Mouse (Mus musculus) kidney, embryonic 16.5 days (tissue): ENCODE data around the gene Lpcat3. TPM values are rescaled to one million over a fixed set of nuclear protein-coding genes. Genes with fewer than 3 reads are reported as not detected.
A peak's percentile ranks its signal among the peaks of the same experiment; 100 is the strongest.
"Not testable (repeated sequence)": the region's sequence is repeated elsewhere in the genome, so short reads cannot be mapped to it uniquely, and the experiment has no call there.

ENCODE experiments used
- ATAC-seq: fragments of 200-750 bp; cut with Nextera tagmentation; 2 replicates; pipeline ENCODE4 v1.8.0; 2017; ENCODE audit warnings: moderate TSS enrichment; ENCODE audit not compliant: low FRiP score, low TSS enrichment
- H3K27ac ChIP-seq: fragments of 300-500 bp; sonication (generic); 2 replicates; pipeline ENCODE4 v1.5.1; 2014; ENCODE audit warnings: low read length
- H3K27me3 ChIP-seq: fragments of 300-500 bp; sonication (generic); 2 replicates; pipeline ENCODE4 v1.6.1; 2014; ENCODE audit warnings: low read length, control low read depth, mixed read lengths; ENCODE audit not compliant: insufficient read depth
- H3K36me3 ChIP-seq: fragments of 300-500 bp; sonication (generic); 2 replicates; pipeline ENCODE4 v1.6.1; 2014; ENCODE audit warnings: low read length, control low read depth, mixed read lengths; ENCODE audit not compliant: insufficient read depth
- H3K4me1 ChIP-seq: fragments of 300-500 bp; sonication (generic); 2 replicates; pipeline ENCODE4 v1.6.1; 2014; ENCODE audit warnings: low read length, control low read depth, mixed read lengths; ENCODE audit not compliant: insufficient read depth
- H3K4me2 ChIP-seq: fragments of 300-500 bp; sonication (generic); replicated peaks from 2 replicates; pipeline ENCODE4 v1.6.1; 2014; ENCODE audit warnings: low read depth, low read length
- H3K4me3 ChIP-seq: fragments of 300-500 bp; sonication (generic); 2 replicates; pipeline ENCODE4 v1.5.1; 2014; ENCODE audit warnings: mild to moderate bottlenecking, low read length
- H3K9ac ChIP-seq: fragments of 300-500 bp; sonication (generic); replicated peaks from 2 replicates; pipeline ENCODE4 v1.6.1; 2014; ENCODE audit warnings: low read length
- H3K9me3 ChIP-seq: fragments of 300-500 bp; sonication (generic); 2 replicates; pipeline ENCODE4 v1.6.1; 2016; ENCODE audit warnings: low read length, control low read depth
- WGBS: fragments of 180-500 bp; shearing (Covaris S2); extraction: QIAGEN DNeasy Blood & Tissue Kit; methylation state at CpG from one replicate; pipeline ENCODE4 v1.1.7; 2014; 5-methylcytosine and 5-hydroxymethylcytosine counted together
- polyA plus RNA-seq: library from polyadenylated mRNA; unstranded; fragments of >200 nt; fragmentation: Nextera tagmentation; extraction: Ambion mirVana; gene quantifications from 2 replicates; pipeline ENCODE4 v1.2.1, GENCODE M21; 2015

Gene Lpcat3
- polyA plus RNA-seq, 1 experiment from 2014 or later, result 97.2 TPM

DNA sequence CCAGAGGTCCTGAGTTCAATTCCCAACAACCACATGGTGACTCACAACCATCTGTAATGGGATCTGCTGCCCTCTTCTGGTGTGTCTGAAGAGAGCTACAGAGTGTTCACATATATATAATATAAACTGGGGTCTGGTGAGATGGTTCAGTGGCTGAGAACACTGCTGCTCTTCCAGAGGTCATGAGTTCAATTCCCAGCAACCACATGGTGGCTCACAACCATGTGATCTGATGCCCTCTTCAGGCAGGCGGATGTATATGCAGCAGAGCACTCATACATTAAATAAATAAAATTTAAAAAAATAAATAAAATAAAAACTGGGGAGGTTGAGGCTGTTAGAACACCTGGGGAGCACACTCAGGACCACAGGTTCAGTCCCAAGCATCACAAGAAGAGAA, 23.8 kb downstream of the Lpcat3 start:
- not testable (repeated sequence) for H3K4me1 ChIP-seq

DNA sequence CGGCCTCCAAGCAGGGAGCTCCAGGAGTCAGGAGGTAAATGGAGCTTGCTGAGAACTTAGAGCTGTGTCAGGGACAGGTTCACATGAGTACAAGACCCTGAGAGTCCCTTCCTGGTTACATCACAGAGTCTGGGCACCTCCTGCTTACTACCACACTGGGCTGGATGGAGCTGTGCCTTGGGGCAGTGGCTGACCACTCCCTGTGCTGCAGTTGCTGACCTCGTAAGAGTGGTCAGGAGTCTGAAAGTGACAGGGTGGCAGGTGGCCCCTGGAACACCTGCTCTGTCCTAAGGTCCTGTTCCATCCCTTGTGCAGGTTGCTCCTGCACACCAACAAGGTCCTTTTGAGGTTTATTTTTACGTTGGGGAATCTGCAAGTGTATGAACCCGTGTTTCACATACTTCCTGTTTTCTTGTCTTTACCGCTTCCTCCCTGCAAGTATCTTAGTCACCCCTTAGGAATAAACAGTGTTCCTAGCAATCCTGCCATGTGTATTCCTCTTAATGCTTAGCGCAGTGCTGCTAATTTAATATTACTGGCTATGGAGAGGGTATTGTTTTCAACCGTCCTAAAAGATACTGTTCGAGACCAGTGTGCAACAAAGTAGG, 25.4 kb downstream of the Lpcat3 start:
- H3K9ac ChIP-seq, result no peak overlapping the region
- no peaks in the 10 kb centered on the region for H3K27me3 ChIP-seq
- no peak overlapping the region for H3K27ac ChIP-seq
- WGBS, result 81% methylated on average over 8 of the region's 8 CpGs
- ATAC-seq, result no peak
- H3K36me3 ChIP-seq, result no peaks in the 10 kb centered on the region
- H3K9me3 ChIP-seq, result no peaks in the 10 kb centered on the region
- H3K4me2 ChIP-seq, result no peak overlapping the region
- H3K4me3 ChIP-seq, result no peak overlapping the region
- H3K4me1 ChIP-seq, result peaks cover 9% of the 10 kb centered on the region

More for the DNA sequence above, 23.8 kb downstream of the Lpcat3 start:
- H3K9me3 ChIP-seq, H3K9ac ChIP-seq, ATAC-seq, H3K36me3 ChIP-seq, H3K27ac ChIP-seq, H3K4me3 ChIP-seq, H3K27me3 ChIP-seq, H3K4me2 ChIP-seq: not testable (repeated sequence)
- WGBS, result 78% methylated on average over 1 of the region's 1 CpGs

DNA sequence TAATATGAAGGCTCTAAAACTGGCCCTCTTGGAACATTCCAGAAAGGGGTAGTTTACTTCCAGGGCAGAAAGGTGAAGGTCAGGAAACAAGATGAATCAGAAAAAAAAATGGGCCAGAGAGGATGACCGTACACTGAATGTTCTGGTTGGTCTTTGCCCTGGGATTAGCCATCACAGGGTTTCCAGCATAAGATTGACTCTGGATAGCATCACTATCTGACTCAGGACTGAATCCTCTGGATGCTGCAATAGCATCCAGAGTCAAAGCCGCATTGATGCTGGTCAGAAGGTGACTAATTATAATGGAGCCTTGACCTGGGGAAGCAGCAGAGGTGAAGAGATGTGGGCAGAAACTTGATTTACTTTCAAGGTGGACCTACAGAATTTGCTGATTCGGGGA, 26.2 kb downstream of the Lpcat3 start:
- Histone ChIP-seq H3K9me3 (no peaks in the 10 kb centered on the region), H3K36me3 (no peaks in the 10 kb centered on the region), H3K9ac (no peak overlapping the region), H3K27me3 (no peaks in the 10 kb centered on the region), H3K4me3 (no peak overlapping the region), H3K4me2 (no peak overlapping the region), H3K27ac (no peak overlapping the region), H3K4me1 (peaks cover 16% of the 10 kb centered on the region)
- WGBS, result 81% methylated on average over 3 of the region's 3 CpGs
- no peak for ATAC-seq

DNA sequence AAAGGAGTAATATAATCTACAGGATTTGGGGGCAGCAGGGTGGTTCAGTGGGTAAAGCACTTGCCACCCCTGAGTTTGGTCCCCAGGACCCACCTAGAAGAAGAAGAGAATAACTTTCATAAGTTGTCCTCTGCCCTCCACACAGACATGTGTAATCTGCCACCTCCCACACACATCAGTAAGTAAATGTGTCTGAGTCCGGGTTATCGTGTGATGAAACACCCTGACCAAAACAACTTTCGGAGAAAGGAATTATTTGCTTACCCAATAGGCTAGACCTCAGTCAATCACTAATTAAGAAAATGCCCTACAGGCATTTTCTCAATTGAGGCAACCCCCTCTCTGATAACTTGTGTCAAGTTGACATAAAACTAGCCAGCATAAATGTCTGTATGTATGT, 27.7 kb downstream of the Lpcat3 start:
- H3K27me3 ChIP-seq, result no peaks in the 10 kb centered on the region
- H3K4me3 ChIP-seq, result no peak overlapping the region
- H3K27ac ChIP-seq, result no peak overlapping the region
- ATAC-seq, result no peak
- H3K4me2 ChIP-seq, result no peak overlapping the region
- H3K9ac ChIP-seq, result no peak overlapping the region
- no peaks in the 10 kb centered on the region for H3K9me3 ChIP-seq
- no peaks in the 10 kb centered on the region for H3K36me3 ChIP-seq
- 78% methylated on average over 3 of the region's 3 CpGs for WGBS
- peaks cover 25% of the 10 kb centered on the region for H3K4me1 ChIP-seq

DNA sequence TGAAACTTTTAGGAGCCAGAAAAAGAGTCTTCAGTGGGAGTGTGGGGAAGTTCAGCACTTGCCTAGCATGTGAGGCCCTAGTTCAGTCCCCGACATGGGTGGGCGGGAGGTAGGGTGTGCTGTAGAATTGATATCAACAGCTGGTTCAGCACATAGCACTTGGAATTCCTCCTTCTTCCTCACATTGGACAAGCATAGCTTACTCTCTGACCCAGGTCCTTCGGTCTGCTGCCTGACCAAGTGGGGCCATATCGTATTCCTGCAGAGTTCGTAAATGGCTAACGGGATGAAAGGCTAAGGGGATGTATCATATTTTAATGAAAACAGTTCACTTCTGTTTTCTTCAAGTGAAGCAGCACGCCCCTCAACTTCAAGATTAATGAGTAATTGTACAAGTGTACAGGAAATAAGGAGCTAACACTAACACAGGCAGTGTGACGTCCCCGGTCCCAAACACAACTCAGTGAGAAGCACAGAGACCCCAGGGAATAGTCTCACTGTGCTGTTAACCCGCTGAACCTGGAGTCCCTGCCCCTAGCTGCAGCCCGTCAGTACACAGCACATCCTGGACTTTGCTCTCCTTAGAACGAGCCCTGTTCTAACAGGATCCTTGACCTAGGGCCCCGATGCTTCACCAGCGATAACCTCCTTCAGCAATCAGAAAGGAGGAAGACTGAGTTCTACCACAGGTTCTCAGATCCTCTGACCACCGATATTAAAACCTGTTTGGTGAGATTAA, 30.6 kb downstream of the Lpcat3 start:
- Histone ChIP-seq H3K9me3 (no peaks in the 10 kb centered on the region), H3K27me3 (no peaks in the 10 kb centered on the region), H3K9ac (peak overlapping the region; percentile 18), H3K4me1 (peaks cover 25% of the 10 kb centered on the region), H3K4me3 (no peak overlapping the region), H3K36me3 (no peaks in the 10 kb centered on the region), H3K27ac (peak overlapping the region; percentile 78), H3K4me2 (0 out of 2 replicates have a peak overlapping the region, but pooled peaks have one; percentile 14)
- peak; percentile 91 for ATAC-seq
- WGBS, result 18% methylated on average over 15 of the region's 15 CpGs

DNA sequence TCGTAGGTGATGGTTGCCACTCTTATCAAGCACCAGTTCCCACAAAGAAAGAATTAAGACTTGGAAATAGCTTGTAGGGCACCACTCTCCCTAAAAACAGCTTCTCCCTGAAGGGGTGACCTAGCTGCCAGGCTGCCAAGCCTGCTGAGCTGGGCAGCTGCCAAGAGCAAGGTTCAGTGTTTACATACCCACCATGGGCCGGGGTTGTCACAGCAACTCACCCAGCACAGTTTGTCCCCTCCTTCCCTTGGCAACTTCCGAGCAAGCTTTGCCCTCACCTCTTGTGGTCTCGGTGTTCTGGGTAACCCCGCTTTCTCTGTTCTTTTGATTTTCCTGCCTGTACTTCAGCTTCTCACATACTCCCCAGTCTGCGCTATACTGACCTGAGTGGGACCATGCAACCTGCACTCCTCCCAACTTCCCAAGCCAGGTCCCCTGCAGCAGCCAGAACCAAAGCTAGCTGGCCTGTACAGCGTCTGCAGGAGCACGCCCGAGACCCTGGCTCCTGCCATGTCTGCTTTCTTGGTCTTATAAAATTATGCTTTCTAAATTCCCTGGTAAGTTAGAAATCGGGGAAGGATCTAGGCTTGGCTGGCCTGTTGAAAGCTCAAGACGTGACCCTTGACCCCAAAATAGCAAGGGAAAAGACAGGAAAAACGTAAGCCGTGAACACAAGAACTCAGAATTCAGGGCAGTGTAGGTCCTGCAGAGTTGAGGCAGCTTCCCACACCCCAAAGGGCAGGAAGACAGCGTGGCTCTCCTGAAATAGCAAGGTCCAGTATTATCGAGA, 31.5 kb downstream of the Lpcat3 start:
- peak overlapping the region; percentile 42 for H3K9ac ChIP-seq
- WGBS, result 57% methylated on average over 15 of the region's 15 CpGs
- no peak overlapping the region; the same call in 1 of the 2 replicates for H3K4me2 ChIP-seq
- no peaks in the 10 kb centered on the region for H3K9me3 ChIP-seq
- no peak overlapping the region for H3K4me3 ChIP-seq
- H3K36me3 ChIP-seq, result no peaks in the 10 kb centered on the region
- H3K4me1 ChIP-seq, result peaks cover 25% of the 10 kb centered on the region
- ATAC-seq, result peak; percentile 58
- peak overlapping the region; percentile 78 for H3K27ac ChIP-seq
- H3K27me3 ChIP-seq, result no peaks in the 10 kb centered on the region

DNA sequence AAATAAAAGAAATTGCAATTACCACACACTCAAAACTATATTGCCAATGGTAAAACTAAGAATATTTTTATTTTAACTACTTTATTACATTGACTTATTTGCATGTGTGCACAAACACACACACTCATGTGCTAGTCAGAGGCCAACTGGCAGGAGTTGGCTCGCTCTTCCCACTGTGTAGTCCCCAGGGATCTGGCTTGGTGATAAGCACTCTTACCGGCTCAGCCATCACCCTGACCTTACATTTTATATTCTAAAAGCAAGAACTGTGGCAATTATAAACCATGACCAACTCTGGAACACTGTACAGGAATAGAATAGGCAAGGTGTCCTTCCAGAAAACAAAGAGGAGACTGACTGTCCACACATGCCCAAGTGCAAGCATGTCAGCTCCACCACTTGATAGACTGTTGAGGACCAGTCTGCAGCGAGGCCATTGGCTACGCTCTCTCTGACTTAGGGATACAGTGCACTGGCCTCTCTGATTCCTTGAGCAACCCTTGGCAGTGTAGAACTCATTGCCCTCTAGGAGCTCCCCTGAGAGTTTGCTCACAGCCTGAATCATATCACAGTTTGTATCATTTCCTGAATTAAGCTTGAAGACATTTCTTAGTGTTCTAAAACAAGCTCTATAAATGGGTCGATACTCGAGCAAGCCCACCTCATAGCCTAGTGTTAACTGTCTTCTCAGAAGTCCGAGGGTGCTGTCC, 33.8 kb downstream of the Lpcat3 start:
- ATAC-seq, result no peak

DNA sequence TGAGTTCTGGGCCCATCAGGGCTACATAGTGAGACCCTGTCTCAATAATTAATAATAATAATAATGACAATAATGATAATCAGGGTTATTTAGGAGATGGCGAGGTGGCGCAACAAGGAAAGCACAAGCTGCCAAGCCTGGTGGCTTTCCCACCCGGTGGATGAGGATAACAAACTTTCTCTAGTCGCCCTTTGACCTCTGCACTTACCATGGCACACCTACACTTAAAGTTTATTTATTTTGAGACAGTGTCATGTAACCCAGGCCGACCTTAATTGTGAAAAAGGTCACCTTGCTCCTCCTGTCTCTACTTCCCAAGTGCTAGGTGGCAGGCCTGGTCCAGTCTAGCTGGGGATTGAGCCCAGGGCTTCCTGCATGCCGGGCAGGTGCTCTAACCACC, 35.9 kb downstream of the Lpcat3 start:
- H3K27ac ChIP-seq, result no peak overlapping the region
- ATAC-seq, result no peak

More for the DNA sequence above, 33.8 kb downstream of the Lpcat3 start:
- H3K27me3 ChIP-seq, result no peaks in the 10 kb centered on the region
- H3K4me1 ChIP-seq, result peaks cover 34% of the 10 kb centered on the region
- H3K27ac ChIP-seq, result no peak overlapping the region
- peaks cover 3% of the 10 kb centered on the region; the same call in 1 of the 2 replicates for H3K36me3 ChIP-seq
- no peak overlapping the region for H3K9ac ChIP-seq
- WGBS, result 81% methylated on average over 7 of the region's 7 CpGs
- no peaks in the 10 kb centered on the region for H3K9me3 ChIP-seq
- H3K4me3 ChIP-seq, result no peak overlapping the region
- no peak overlapping the region for H3K4me2 ChIP-seq

DNA sequence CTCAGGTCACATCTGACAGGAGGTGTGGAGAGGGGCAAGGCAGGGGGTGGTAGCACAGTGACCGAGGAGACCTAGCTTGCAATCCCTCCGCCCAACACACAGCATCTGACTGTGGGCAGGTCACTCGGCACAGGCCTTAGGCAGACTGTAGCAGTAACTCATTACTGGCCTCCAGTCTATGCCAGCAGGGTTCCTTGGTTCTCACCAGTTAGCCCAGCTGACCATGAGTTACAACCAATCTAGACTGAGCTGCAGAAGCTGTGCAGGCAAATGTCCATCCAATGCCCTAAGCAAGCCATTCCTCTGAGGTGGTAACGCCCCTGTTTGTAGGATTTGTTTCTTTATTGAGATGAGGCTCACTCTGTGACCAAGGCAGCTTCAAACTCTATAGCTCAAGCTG, 36.5 kb downstream of the Lpcat3 start:
- no peak overlapping the region for H3K9ac ChIP-seq
- WGBS, result 81% methylated on average over 4 of the region's 4 CpGs
- H3K4me1 ChIP-seq, result peaks cover 14% of the 10 kb centered on the region
- H3K4me2 ChIP-seq, result no peak overlapping the region
- H3K36me3 ChIP-seq, result peaks cover 29% of the 10 kb centered on the region
- no peaks in the 10 kb centered on the region for H3K27me3 ChIP-seq
- H3K4me3 ChIP-seq, result no peak overlapping the region
- H3K27ac ChIP-seq, result no peak overlapping the region
- no peak for ATAC-seq
- H3K9me3 ChIP-seq, result no peaks in the 10 kb centered on the region

More for the DNA sequence above, 35.9 kb downstream of the Lpcat3 start:
- H3K4me1 ChIP-seq, result peaks cover 20% of the 10 kb centered on the region
- H3K4me2 ChIP-seq, result no peak overlapping the region
- H3K36me3 ChIP-seq, result peaks cover 24% of the 10 kb centered on the region
- H3K9ac ChIP-seq, result no peak overlapping the region
- no peaks in the 10 kb centered on the region for H3K27me3 ChIP-seq
- no peaks in the 10 kb centered on the region for H3K9me3 ChIP-seq
- 66% methylated on average over 6 of the region's 6 CpGs for WGBS
- H3K4me3 ChIP-seq, result no peak overlapping the region
